Mouse (Mus musculus) gastrocnemius, postnatal 10 days (tissue): ENCODE data around the gene Bag1. TPM values are rescaled to one million over a fixed set of nuclear protein-coding genes. Genes with fewer than 3 reads are reported as not detected.
"Not testable (repeated sequence)": the region's sequence is repeated elsewhere in the genome, so short reads cannot be mapped to it uniquely, and the experiment has no call there.

Experiments used
- DNase-seq: peaks from one replicate; pipeline ENCODE4 v3.0.0; 2021; ENCODE audit warnings: mixed read lengths
- total RNA-seq, 2 experiments: library from RNA; stranded (reverse); gene quantifications; 2 replicates each; pipeline ENCODE4 v1.2.3; 2021

Gene Bag1
- total RNA-seq, 2 experiments from 2014 or later: 158 to 160 TPM

DNA sequence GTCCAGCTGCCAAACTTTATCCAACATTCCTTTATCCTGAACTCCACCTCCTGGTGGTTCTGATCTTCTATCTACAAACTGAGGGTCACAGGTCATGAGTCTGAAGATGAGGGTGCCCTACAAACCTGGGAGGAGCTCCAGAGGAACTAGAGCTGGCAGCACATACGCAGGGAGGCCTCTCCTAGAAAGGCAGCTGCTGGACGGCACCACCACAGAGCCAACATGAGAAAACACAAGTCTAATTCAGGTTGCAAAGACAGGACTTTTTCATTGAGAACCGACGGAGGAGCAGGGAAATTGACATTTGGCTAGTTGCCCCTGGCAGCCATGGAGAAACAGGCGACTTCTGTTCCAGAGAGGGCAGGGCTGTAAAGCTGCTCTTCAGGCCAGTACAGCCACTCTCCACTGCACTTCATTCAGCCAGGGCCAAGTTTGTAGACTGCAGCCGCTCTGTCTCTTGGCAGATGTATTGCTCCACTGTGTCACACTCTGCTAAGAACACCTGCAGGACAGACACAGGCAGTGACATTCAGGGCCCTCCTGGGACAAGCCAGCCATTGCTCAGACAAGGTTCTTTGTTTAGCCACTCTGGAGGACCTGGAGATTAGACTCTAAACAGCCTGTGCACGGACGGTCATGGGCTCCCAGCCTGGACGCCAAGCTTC, 11.8 kb downstream of the Bag1 start:
- DNase-seq: peak; percentile 65

DNA sequence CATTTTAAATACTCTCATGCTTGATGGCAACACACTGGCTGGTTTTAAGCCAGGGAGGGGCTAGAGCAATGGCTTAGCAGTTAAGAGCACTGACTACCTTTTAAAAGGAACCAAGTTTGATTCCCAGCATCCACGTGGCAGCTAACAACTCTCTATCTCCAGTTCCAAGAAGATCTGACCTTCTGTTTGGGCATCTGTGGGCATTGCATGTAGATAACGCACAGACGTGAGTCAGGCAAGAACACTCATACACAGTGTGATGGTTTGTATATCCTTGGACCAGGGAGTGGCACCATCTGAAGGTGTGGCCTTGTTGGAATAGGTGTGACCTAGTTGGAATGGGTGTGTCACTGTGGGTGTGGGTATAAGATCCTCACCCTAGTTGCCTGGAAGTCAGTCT, 13.7 kb downstream of the Bag1 start:
- not testable (repeated sequence) for DNase-seq

DNA sequence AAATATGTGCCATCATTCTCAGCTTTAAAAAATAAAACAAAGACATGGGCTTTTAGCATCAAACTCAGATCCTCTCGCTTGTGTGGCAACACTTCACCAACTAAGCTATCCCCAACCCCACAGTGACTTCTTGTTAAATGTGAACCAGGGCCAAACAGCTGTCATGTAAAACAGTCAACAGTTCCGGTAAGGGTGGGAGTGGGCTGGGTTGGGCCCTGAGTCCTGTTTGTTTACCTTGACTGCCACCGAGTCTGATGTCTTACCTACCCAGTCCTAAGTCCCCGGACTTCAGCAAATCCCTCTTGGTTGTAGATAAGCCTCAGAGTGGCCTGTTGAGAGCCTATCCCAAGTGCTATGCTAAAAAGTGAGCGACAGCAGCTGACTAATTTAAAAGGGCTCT, 14.4 kb downstream of the Bag1 start:
- DNase-seq: no peak

DNA sequence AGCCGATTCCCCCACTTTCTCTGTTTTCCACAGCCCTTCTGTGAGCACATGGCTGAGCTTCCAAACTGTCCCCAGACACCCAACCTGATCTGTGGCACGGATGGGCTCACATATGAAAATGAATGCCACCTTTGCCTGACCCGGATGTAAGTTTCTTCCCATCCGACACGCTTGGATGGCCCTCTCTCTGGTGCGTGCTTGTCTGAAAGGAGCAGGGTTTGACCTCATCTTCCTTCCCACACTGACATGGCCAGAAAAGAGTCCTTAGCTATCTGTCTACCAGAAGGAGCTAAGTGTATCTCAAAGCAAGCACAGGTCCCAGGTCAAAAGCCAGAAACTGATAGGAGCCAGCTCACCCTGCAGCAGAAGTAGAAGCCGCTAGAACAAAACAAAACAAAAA, 19.0 kb downstream of the Bag1 start:
- DNase-seq: no peak

DNA sequence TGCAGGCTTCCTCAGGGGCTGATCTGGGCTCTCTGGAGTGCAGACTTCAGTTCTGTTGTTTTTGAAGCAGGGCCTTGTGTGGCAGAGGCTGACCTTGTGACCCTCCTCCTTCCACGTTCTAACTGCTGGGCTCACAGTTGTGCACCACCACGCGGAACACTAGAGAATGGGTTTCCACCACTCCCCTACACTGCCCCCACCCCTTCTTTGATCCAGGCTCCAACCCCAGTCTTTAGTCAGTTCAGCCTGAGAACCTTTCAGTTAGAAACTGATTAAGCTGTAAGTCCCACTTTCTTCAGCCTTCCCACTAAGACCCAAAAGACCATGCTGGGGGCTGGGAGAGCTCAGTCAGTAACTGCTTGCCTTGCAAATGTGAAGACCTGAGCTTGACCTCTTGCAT, 22.5 kb downstream of the Bag1 start:
- no peak for DNase-seq

DNA sequence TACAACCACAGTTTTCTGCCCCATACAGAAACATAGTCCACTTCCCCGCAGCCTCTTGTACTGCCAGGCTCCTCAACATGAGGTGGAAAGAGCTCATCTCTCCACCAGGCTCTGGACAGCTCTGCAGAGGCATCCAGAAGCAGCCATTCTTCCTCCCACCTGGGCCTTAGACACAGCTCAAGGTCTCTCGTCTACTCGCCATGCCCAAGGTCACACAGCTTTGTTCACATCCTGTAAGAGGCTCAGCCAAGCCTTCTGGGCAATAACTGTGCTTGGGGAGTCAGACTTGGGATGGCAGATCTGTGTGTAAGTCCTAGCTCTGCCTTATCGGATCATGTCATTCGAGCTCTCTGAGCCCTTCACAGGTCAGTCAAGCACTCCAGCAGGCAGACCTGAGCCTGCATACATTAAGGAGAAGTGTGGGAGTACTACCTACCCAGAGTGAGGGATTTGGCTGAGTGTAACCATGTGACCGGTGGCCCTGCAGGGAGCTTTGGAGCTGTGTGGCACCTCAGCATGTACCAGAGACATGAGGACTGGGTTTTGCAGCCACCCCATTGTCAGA, 24.9 kb downstream of the Bag1 start:
- no peak for DNase-seq

DNA sequence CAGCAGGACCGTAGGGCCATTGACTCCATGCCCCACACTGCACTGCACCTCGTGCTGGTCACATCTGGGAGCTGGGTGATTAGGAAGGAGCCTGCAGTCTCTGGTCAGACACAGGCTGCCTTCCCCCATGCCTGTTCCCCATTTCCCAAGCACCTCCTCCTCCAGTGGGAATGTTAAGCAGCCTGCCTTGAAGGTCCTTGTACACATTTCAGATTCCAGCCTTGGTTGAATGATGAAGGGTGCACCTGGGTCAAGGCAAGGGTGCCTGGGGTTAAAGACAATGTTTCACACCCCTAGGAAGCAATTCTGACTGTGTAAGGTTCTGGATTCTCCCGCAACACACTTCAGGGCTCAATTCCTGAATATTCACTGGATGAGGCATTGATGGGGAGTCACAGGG, 26.8 kb downstream of the Bag1 start:
- no peak for DNase-seq

DNA sequence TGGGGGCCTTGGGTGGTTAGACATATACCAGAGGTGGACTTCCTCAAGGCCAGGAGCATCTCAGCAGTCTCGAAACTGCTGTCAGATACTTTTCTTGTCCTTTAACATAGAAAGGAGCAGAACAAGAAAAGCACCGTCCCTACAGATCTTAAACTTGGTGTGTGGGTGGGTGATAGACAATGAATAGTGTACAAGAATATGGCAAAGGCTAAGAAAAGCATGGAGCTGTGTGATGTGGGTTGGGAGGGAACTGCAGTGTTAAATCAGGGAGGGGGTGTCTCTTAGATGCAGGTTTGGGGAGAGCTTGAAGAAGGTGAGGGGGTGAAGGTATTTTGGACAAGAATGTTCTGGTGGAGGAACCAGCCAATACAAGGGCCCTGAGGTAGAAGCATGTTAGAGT, 27.5 kb downstream of the Bag1 start:
- no peak for DNase-seq

DNA sequence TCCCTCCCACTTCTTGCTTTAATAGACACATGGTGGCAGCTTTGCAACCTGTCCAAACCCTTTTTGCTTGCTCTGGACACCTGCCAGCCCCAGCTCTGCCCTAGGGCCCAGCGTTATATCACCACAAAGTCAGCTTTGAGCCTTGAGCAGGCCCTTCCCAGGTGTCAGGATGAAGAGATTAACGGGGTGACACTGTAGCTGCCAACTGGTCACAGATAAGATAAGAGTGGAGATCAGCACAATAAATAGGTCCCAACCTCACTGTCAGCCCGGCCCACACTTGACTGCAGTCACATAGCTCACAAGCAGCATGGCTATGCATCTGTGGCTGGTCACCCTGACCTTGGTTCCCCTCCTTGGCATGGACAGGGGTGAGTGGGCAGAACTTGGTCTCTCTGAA, 28.3 kb downstream of the Bag1 start, which contains the start of gene Spink4:
Spink4 (plus strand) TSS at position 268 of the 400 bp plus-strand sequence.
- no peak for DNase-seq

DNA sequence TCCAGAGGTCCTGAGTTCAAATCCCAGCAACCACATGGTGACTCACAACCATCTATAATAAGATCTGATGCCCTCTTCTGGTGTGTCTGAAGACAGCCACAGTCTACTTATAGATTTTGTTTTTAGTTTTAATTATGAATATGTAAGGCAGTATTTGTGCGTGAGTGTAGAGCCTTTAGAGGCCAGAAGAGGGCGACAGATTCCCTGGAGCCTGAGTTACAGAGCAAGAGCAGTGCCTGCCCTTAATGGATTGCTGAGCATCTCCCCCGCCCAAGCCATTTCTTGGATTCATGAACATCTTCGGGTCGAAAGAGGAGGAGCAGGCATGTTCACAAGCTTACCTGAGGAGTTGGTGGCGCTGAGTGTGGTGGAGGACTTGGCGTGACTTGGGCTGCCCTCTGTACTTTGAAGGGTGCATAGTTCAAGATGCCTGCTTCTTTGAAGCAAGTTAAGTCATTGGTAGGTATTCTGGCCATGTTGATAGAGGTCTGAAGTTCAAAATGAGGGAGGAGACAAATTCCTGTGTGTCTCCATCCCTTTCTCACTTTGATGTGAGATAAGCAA, 31.4 kb downstream of the Bag1 start:
- DNase-seq: no peak

DNA sequence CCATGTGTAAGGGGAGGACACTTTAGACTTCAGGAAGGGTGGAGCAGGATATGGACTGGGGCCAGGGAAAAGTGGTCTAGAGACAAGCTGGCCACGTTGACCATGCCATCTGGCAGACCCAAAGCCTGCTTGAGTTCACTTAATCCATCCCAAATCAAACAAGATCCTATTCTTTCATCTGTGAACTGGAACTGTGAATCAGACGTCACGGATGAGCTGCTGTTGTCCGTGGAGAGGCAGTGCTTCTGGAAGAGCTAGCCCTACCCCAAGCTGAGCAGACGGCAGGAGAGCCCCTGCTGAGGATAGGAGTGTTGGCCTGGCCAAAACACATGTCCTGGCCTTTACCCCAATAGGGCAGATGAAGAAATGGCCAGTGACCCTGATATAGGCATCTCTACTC, 32.1 kb downstream of the Bag1 start:
- DNase-seq: no peak

DNA sequence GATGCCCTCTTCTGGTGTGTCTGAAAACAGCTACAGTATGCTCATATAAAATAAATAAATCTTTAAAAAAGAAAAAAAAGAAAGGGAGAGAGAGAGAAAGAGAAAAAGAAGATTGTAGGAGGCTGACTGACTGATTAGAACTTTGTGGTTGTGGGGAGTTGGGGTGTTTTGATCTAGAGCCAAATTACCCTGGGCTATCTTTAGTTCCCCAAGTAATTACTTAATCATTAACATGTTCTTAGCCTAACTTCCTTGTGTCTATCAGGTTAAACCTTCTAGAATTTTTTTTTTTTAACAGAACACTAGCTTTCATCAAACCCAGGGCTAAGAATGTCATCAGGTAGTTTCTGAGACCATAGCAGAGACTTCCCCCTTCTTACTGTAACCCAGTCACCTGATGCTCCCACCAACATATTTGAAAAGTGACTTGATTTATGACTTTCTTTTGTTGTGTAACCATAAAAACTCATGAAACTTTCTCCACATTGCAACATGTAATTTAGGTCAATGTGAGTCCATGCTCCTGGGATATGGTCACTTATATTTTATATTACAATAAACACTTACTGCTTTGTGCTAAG, 33.7 kb downstream of the Bag1 start:
- DNase-seq: no peak

DNA sequence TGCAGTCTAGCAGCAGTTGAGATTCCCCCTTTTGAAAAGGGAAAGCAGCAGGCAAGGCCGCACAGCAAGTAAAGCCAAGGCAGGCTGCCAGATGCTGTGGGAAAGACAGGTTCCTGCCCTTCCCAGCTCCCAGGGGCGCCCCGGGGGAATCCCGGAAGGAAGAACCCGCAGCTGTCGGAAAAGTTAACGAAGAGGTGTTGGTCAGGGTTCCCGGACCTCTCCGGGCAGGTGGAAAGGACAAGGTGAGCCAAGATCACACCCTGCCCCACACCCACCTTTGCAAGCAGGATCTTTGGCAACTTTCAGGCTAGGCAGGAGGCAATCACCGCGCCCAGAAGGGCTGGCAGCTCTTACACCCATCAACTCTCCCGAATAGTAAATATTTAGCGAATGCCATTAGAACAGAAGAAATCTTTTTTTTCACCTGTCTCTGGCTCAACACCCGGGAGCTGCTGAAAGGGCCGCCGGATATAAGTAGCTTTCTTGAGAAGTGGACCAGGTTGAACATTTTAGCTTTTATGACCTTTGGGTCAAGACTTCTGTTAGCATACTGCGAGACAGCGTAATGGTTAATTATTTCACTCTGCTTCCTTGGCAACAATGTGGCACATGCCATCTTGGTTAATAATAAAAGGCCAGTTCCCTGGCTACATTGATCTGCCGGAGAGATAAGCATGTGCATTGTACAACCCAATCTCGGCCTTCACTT, 39.7 kb downstream of the Bag1 start:
- DNase-seq: peak; percentile 56

DNA sequence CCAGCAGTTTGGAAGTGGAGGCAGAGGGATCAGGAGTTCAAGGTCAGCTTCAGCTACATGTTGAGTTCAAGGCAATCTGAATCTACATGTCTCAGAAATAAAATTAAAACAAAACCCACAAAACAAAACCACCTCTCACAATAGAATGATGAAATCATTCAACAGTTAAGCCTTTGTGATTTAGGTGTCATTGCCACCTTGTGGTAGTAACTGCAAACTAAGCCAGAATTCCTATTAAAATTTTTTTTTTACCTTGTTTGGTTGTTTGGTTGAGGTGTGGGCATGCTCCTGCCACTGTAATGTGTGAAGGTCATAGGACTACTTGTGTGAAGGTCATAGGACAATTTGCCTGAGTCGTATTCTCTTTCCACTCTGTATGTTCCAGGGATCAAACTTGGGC, 41.8 kb downstream of the Bag1 start:
- DNase-seq: no peak

DNA sequence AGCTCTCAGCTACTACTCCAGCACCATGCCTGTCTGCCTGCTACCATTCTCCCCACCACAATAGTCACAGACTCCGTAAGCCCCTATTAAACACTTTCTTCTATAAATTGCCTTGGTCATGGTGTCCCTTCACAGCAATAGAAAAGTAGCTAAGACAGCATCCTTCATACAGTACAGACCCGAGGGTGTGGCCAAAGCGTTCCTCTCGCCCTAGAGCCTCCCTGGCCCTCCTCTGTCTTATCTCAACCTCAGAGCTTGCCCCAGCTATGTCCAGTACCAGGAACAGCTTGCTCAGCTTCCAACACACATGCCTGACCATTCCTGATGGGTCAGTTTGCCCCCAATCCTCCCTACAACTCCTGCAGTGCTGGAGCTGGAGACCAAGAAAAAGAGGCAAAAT, 47.5 kb downstream of the Bag1 start:
- DNase-seq: no peak

DNA sequence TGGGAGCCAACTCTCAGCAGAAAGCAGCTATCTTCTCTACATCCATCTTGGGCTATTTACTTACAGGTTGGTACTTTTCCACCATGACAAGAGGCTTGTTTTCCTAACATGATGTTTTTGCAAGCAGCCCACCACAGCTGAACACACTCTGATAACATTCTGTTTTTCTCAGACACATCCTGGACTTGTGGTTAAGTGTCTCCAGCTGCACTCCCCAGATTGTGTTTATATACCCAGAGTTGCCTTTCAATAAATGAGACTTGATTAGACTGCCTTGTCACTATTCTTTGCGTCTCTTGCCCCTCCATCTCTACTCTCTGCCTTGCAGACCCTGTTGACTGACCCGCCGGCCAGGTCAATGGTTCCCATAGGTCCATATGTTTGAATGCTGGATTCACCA, 48.0 kb downstream of the Bag1 start:
- no peak for DNase-seq

DNA sequence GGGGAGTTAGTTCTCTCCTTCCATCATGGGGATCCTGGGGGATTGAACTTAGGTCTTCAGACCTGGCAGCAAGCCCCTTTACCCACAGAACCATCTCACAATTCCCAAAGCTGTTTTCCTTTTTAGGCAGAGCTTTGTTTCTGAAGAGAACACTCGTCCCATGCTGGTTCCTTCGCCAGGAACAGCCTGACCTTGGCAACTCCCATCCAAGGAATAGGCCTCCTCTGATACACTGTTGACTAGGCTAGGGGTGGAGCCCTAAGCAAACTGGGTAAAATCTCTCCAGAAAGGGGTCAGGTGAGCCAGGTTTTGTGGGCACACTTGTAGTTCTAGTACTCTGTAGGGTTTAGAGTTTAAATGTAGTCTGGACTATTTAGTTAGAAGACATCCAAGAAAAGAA, 48.8 kb downstream of the Bag1 start:
- no peak for DNase-seq

DNA sequence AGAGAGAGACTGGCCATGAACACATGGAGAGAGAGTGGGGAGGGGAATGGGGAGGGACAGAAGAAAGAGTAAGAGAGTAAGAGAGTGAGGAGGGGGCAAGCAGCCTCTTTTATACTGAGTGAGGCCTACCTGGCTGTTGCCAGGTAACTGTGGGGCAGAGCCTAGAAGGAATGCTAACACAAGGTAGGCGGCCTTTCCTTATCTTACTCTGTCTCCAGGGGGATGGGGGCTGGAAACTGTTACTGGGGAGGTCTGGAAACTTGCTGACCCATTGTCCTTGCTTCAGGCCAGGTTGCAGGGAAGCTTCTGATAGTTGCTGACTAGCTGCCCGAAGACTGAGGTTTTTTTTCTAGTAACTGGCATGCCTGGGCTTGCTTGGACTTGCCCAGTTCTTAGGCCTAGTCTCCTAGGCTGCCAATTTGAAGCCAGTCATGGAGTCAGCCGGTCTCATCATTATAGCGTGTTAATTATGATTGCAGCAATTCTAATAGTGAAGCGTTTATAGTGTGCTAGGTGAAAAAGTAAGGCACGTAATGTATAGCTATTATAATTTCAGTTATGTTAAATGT, 49.5 kb downstream of the Bag1 start:
- no peak for DNase-seq

DNA sequence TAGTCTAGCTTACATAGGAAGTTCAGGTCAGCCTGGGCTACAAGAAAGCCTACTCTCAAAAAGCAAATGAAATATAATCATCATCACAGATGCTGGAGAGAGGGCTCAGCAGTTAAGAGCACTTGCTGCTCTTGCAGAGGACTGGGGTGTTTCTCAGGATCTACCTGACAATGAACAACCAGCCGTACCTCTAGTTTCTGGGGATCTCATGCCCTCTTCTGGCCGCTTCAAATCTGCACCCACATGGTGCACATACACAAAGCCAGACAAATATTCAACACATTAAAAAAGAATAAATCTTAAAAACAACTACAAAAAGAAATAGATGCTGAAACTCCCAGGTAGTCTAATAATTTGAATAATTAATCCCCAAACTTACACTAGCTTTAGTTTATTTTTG, 52.4 kb downstream of the Bag1 start:
- no peak for DNase-seq

DNA sequence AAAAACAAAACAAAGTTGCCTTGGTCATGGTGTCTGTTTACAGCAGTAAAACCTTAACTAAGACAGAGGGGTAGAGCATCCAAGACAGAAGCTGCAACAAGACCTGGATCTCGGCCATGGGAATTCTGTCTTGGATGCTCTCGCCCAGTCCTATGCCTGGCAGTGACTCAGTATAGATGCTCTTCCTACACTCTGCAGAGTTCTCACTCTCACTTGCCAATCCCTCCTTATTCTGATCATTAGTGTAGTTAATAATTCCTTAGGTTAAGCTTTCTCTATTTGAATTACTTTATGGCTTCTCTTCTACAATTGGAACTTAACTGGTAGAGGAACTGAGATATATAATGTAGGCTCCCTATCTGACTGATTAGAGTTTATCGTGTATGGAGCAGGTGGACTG, 53.0 kb downstream of the Bag1 start:
- no peak for DNase-seq

DNA sequence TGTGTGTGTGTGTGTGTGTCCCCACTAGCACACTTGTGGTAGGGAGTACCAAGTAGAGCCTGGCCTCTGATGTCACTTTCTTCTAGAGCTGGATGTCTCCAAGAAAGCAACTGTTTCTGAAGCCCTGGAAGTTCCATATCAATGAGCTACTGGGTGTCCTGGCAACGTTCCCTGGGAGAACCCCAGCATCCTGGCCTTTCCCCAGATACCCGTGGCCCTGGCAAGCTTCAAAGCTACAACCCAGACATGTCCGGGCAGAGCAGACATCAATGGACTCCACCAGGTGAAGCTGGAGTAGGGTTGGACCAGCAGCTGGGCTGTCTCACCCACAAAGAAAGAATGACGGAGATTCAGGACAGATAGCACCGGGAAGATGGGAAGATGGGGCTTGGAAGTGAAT, 56.9 kb downstream of the Bag1 start:
- no peak for DNase-seq

DNA sequence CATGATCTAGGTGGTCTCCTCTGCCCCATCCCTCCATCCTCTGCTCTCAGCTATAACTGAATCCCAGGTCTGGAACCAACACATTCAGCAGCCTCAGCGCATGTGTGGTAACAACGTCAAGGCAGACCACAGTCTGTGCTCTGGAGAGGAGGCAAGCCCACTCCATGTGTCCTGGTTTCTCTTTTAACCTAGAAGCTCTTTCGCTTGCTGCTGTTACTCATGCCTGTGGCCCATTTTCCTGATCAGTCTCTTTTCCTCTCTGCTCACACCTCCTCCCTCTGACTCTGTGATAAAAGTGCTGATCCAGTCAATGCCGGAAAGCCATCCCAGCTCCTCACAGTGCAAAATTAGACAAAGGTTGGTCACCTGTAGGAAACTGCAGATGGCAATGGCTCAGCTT, 58.1 kb downstream of the Bag1 start:
- DNase-seq: no peak

DNA sequence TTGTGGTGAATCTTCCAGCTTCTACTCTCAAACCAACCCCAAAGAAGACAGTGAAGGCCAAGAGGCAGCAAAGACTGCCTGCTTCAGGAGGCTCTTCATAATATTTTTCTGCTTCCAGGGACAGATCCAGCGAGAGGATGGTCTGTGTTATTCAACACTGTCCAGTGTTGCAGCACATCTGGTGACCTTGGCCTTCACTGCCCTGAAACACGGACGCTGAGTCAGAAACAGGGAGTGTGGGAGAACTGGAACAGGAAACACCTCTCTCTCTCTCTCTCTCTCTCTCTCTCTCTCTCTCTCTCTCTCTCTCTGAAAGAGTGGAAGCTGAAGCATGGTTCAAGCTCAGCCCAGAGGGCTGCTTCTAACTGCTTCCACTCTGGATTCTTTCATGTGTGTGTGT, 58.8 kb downstream of the Bag1 start:
- DNase-seq: no peak
